Mouse (Mus musculus) spleen, adult 2 months (tissue): ENCODE measurements at regions not wholly inside any gene's neighbourhood (a gene's known extent, or its start where the extent isn't known, plus 50 kb on each side); places are given as distances from the start of the nearest gene placed in this dataset.

ENCODE experiments used
- CTCF ChIP-seq: fragments of 200-500 bp; IDR thresholded peaks from 2 replicates; pipeline ENCODE4 v1.5.1; 2011; ENCODE audit warnings: mild to moderate bottlenecking, inconsistent platforms; ENCODE audit not compliant: insufficient read depth, insufficient read length, insufficient replicate concordance; ENCODE audit errors: extremely low read depth
- POLR2A ChIP-seq: fragments of 200-500 bp; IDR thresholded peaks from 2 replicates; pipeline ENCODE4 v1.6.1; 2011; ENCODE audit warnings: low read depth, low read length, inconsistent platforms

GRCm38 (mm10) chr10:98501566-98501965 is 412.6 kb upstream of the Atp2b1 start:
- TF ChIP-seq CTCF (no peak), POLR2A (no peak)
